Mouse (Mus musculus) stomach, postnatal 0 days (tissue): ENCODE measurements around the gene Rnf157. TPM values are rescaled to one million over a fixed set of nuclear protein-coding genes. Genes with fewer than 3 reads are reported as not detected.
A peak's percentile ranks its signal among the peaks of the same experiment; 100 is the strongest.

ENCODE experiments used
- ATAC-seq: fragments of 200-750 bp; cut with Nextera tagmentation; 2 replicates; pipeline ENCODE4 v1.8.0; 2017; ENCODE audit not compliant: low FRiP score, low TSS enrichment
- DNase-seq: peaks from one replicate; pipeline ENCODE4 v3.0.0-alpha.2; 2016; ENCODE audit warnings: low spot score
- H3K27ac ChIP-seq: fragments of 300-500 bp; sonication (generic); replicated peaks from 2 replicates; pipeline ENCODE4 v1.5.1; 2014; ENCODE audit warnings: mild to moderate bottlenecking, control low read depth
- H3K27me3 ChIP-seq: fragments of 300-500 bp; sonication (generic); 2 replicates; pipeline ENCODE4 v1.6.1; 2014; ENCODE audit warnings: low read length; ENCODE audit not compliant: control insufficient read depth, insufficient read depth
- H3K36me3 ChIP-seq: fragments of 300-500 bp; sonication (generic); 2 replicates; pipeline ENCODE4 v1.6.1; 2014; ENCODE audit warnings: low read length, mixed read lengths; ENCODE audit not compliant: control insufficient read depth, insufficient read depth
- H3K4me1 ChIP-seq: fragments of 300-500 bp; sonication (generic); replicated peaks from 2 replicates; pipeline ENCODE4 v1.6.1; 2014; ENCODE audit warnings: antibody characterized with exemption; ENCODE audit not compliant: control insufficient read depth, insufficient read depth
- H3K4me2 ChIP-seq: fragments of 300-500 bp; sonication (generic); replicated peaks from 2 replicates; pipeline ENCODE4 v1.6.1; 2014; ENCODE audit warnings: low read depth, mild to moderate bottlenecking, control low read depth, moderate library complexity
- H3K4me3 ChIP-seq: fragments of 300-500 bp; sonication (generic); 2 replicates; pipeline ENCODE4 v1.5.1; 2014; ENCODE audit warnings: low read depth, low read length, control low read depth
- H3K9ac ChIP-seq: fragments of 300-500 bp; sonication (generic); 2 replicates; pipeline ENCODE4 v1.6.1; 2014; ENCODE audit warnings: mild to moderate bottlenecking, low read length, control low read depth, mixed read lengths
- H3K9me3 ChIP-seq: fragments of 300-500 bp; sonication (generic); 2 replicates; pipeline ENCODE4 v1.6.1; 2016; ENCODE audit warnings: low read length; ENCODE audit not compliant: control insufficient read depth
- CTCF ChIP-seq: IDR thresholded peaks from 2 replicates; pipeline ENCODE4 v1.5.1; 2016; ENCODE audit warnings: antibody characterized with exemption, low read depth, mild to moderate bottlenecking, moderate library complexity
- EP300 ChIP-seq: optimal IDR thresholded peaks from 2 replicates; pipeline ENCODE3; 2016; ENCODE audit warnings: antibody characterized with exemption
- WGBS: fragments of 180-500 bp; shearing (Covaris S2); extraction: QIAGEN DNeasy Blood & Tissue Kit; methylation state at CpG from one replicate; pipeline ENCODE4 v1.1.7; 2014; 5-methylcytosine and 5-hydroxymethylcytosine counted together
- polyA plus RNA-seq: library from polyadenylated mRNA; unstranded; fragments of >200 nt; fragmentation: Nextera tagmentation; extraction: Ambion mirVana; gene quantifications from 2 replicates; pipeline ENCODE4 v1.2.1, GENCODE M21; 2015

Rnf157 gene
- polyA plus RNA-seq, 1 experiment from 2014 or later: 2.8 TPM

DNA sequence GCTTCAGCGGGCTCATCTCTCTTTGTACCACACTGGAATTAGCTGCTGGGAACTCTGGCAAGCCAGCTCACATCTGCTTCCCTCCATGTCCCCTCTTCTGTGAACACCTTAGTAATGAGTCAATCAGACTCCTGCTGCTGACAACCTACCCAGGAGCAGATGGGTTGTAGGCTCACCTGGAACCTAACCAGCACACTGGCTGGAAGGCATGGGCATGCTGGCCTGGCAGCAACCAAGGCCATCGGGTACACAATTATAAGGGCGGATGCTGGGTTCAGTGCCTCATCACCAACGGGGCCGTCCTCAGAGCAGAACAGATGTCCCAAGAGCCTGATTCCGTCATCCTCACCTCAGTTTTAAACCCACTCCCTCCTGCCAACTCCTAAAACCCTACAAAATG, 114.2 kb downstream of the Rnf157 start:
- H3K4me2 ChIP-seq: no peak overlapping the region
- H3K36me3 ChIP-seq: peaks cover 24% of the 10 kb centered on the region
- no peak for DNase-seq
- H3K9ac ChIP-seq: no peak overlapping the region
- no peak overlapping the region for H3K27ac ChIP-seq
- H3K9me3 ChIP-seq: no peaks in the 10 kb centered on the region
- 92% methylated on average over 6 of the region's 6 CpGs for whole genome bisulfite sequencing
- no peak overlapping the region for H3K4me3 ChIP-seq
- H3K27me3 ChIP-seq: no peaks in the 10 kb centered on the region
- ATAC-seq: no peak
- TF ChIP-seq EP300: no peak
- no peak for TF ChIP-seq CTCF
- H3K4me1 ChIP-seq: no peaks in the 10 kb centered on the region

DNA sequence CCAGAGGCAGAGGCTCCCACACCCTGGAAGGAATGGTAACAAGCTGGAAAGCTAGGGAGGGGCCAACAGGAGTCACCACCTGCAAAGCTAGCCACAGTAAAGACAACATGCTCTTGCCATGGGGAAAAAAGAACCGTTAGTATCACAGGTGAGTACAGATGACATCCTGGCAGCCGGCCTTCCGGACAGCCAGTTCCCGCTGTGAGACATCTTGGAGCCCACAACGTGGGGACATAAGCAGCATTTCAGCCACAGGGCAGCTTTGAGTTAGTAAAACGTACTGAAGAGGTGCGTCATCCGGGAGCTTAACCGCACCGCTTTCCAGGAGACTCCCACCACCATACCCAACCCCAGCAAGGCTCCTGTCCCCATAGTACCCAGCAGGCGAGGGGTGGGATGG, 114.6 kb downstream of the Rnf157 start:
- no peaks in the 10 kb centered on the region for H3K9me3 ChIP-seq
- no peak overlapping the region for H3K9ac ChIP-seq
- ATAC-seq: no peak
- H3K27ac ChIP-seq: no peak overlapping the region
- DNase-seq: no peak
- TF ChIP-seq EP300: no peak
- no peak for TF ChIP-seq CTCF
- H3K4me3 ChIP-seq: no peak overlapping the region
- 91% methylated on average over 11 of the region's 11 CpGs for WGBS
- peaks cover 20% of the 10 kb centered on the region for H3K36me3 ChIP-seq
- H3K27me3 ChIP-seq: no peaks in the 10 kb centered on the region
- H3K4me1 ChIP-seq: no peaks in the 10 kb centered on the region
- no peak overlapping the region for H3K4me2 ChIP-seq

DNA sequence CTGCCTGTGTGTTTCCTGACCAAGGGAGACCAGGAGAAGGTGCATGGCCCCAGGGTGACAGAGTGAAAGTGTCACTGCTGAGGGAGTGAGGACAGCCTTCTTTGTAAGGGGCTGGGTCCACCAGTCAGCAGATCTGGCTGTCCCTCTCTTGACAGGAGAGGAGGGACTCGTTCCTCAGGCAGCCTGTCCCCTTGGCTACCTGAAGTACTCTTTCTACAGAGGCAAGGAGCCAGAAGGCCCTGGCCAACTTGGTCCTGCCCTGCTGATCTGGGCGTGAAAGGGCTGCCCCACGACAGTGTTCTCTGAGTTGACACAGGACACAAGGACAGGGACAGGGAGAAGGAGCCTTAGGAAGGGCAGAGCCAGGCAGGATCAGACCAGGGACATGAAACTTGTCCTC, 115.8 kb downstream of the Rnf157 start:
- 64% methylated on average over 3 of the region's 3 CpGs for WGBS
- Histone ChIP-seq H3K4me1 (no peaks in the 10 kb centered on the region), H3K36me3 (peaks cover 18% of the 10 kb centered on the region), H3K4me2 (no peak overlapping the region), H3K27ac (no peak overlapping the region), H3K4me3 (no peak overlapping the region), H3K27me3 (no peaks in the 10 kb centered on the region), H3K9me3 (no peaks in the 10 kb centered on the region), H3K9ac (no peak overlapping the region)
- TF ChIP-seq CTCF: no peak
- no peak for TF ChIP-seq EP300
- ATAC-seq: no peak
- no peak for DNase-seq

DNA sequence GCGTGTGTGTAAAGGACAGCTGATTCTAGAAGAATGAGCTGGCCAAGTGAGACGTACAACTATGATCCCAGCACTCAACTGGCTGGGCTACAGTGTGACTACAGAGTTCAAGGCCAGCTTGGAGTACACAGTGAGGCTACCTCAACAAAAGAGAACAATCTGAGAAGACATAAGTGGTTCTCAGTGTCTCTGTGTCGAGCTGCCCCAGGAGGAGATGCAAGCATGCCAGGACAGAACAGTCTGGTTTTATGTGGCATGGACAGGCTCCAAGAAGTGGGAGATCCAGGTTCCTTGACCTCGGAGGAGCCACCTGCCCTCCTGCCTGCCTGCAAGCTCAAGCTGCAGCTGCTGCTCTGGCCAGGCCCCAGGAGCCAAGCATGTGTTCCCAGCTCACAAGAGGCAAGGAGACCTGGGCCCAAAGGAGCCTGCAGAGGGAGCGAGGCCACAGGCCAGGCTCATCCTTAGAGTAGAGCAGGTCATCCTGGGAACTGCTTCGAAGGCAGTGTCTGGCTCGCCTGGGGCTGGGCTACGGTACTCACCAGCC, 116.6 kb downstream of the Rnf157 start:
- no peak overlapping the region for H3K27ac ChIP-seq
- H3K4me1 ChIP-seq: no peaks in the 10 kb centered on the region
- DNase-seq (no peak), ATAC-seq (no peak)
- H3K4me3 ChIP-seq: no peak overlapping the region
- no peak overlapping the region for H3K4me2 ChIP-seq
- TF ChIP-seq CTCF (no peak), EP300 (no peak)
- no peak overlapping the region for H3K9ac ChIP-seq
- H3K9me3 ChIP-seq: no peaks in the 10 kb centered on the region
- H3K27me3 ChIP-seq: no peaks in the 10 kb centered on the region
- peaks cover 14% of the 10 kb centered on the region for H3K36me3 ChIP-seq
- WGBS: 84% methylated on average over 8 of the region's 8 CpGs

DNA sequence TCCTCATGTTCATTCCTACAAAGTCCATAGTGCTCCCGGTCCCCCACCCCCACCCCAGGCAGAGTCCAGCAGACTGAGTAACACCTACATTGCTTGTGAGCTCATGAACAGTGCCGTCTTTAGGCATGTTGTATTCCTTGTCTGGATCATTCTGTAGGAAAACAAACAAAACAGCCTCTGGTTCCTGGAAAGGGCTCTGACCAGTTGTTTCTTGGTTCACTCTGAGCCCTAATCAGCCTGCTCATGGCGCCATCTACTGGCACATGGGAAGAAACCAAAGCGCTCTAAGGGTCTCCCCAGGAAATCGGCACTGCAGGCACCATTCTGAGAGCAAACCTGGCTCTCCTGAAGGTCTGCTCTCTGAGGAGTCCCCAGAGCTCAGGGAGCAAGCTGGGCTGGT, 118.5 kb downstream of the Rnf157 start:
- Histone ChIP-seq H3K4me3 (no peak overlapping the region), H3K9me3 (no peaks in the 10 kb centered on the region), H3K4me2 (no peak overlapping the region), H3K9ac (no peak overlapping the region), H3K27me3 (no peaks in the 10 kb centered on the region), H3K36me3 (peaks cover 9% of the 10 kb centered on the region), H3K4me1 (no peaks in the 10 kb centered on the region), H3K27ac (0 out of 2 replicates have a peak overlapping the region, but pooled peaks have one; percentile 18)
- peak; percentile 76 for DNase-seq
- TF ChIP-seq EP300 (no peak), CTCF (peak; percentile 88)
- peak; percentile 81 for ATAC-seq
- WGBS: 21% methylated on average over 5 of the region's 5 CpGs

DNA sequence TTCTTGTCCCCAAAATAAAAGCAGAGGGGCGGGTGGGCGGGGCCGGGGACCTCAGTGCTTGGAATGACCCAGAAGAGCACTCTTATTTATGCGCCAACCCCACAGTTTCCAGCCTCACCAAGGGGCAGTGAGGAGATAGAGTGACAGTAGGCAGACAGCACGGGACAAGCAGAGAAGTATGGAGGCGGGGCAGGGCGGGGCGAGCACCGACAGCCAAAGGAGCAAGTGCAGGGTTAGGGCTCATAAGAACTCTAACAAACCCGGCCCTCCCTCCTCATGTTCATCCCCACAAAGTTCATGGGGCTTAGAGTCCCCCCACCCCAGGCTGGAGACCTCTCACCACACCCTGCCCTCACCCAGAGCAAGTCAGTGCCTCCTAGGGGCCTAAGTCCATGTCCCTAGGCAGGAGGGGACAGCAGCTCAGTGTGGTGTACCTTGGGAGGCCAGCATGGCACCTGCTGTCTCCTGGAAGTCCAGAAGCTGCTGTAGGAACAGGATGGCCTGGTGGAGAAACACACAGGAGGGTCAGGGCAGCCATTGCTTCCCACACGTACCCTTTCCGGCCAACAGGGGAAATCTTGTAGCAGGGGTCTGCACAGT, 119.2 kb downstream of the Rnf157 start:
- H3K27ac ChIP-seq: 0 out of 2 replicates have a peak overlapping the region, but pooled peaks have one; percentile 18
- peak overlapping the region; percentile 23; the same call in 1 of the 2 replicates for H3K9ac ChIP-seq
- WGBS: 79% methylated on average over 11 of the region's 12 CpGs
- no peaks in the 10 kb centered on the region for H3K9me3 ChIP-seq
- TF ChIP-seq EP300 (no peak), CTCF (no peak)
- DNase-seq: no peak
- no peaks in the 10 kb centered on the region for H3K27me3 ChIP-seq
- 0 out of 2 replicates have a peak, but pooled peaks have one; percentile 11 for ATAC-seq
- peaks cover 14% of the 10 kb centered on the region for H3K36me3 ChIP-seq
- no peak overlapping the region for H3K4me2 ChIP-seq
- H3K4me1 ChIP-seq: no peaks in the 10 kb centered on the region
- no peak overlapping the region for H3K4me3 ChIP-seq
